Mouse (Mus musculus): Measurements from ENCODE around the gene Arap1. TPM values are rescaled to one million over a fixed set of nuclear protein-coding genes. Genes with fewer than 3 reads are reported as not detected.

The Arap1 gene
- total RNA-seq, 2 experiments from 2014 or later = 30.0 to 35.4 TPM

DNA sequence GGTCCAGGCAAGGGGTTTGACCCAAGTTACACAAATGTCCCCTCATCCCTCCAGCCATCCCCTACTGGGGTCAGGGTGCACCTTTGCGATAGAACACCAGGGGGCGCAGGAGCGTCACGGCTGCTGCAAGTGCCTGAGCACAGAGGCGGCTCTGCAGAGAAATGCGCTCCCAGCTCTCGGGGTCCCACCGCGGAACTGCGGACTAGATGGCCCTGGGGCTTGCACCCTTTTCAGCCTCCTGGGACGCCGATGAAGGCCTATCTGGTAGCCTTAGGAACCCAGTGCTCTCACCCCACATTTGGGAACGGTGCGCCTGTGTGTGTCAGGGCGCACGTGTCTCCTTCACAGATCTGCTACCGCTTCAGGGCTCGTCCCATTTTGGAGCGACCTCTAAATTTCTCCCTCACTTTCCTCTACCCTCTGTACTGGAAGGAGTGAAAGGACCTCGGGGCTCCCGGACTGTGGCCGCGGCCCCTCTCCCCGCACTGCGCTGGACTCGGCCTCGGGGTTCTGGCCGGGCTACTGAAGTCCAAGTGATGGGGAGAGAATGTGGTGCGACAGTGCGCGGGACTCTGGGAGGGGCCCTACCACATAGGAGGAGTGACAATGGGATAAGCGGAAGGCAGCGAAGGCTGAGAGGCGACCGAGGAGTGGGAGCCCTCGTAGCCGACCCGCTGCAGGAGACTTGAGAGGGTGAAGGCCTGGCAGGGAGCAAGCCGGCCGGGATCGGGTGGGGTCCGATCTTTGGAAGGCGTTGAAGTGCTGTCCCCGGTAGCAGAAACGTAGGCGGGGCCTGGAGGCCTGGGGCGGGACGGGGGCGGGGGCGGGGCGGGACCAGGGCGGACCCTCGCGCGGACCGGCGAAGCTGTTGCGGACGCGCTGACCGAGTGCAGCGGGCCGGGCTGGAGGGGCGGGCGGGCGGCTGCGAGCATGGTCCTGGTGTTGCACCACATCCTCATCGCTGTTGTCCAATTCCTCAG is 102.8 kb downstream of the Arap1 start:
- peak; percentile 93 to 95 for DNase-seq

DNA sequence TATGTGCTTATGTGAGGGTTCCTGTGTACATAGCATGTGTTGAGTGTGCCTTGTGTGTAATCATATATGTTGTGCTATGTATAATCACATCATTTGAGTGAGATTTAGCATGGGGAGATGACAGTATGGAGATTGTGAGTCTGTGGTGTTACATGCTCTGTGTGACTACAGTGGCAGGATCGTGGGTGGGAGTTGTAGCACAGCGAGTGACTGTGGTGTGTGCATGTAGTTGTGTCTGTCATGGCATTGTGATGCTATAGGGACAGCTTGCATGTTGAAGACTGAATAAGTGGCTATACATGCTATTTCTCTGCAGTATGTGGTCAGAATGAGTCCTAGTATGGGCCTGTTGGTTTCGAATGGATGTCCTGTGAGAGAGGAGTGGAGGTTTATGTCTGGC is 104.8 kb downstream of the Arap1 start:
- DNase-seq = no peak

DNA sequence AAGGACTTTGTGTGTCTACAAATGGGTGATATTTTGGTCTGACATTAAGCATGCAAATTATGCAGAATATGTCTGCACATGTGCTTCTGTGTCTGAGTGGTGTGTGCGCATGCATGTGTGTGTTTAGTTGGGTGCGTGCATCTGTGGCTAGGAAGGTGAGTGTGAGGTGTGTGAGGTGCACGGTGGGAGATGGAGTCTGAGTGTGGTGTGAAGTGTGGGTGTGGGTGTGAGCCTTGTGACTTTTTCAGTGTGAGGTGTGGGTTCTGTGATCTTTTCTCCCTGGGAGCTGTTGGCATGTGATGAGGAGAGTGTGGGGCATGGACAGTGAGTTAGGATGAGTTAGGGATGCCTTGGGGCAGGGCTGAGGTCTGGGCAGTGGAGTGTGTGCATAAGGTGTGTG is 105.4 kb downstream of the Arap1 start:
- no peak for DNase-seq

DNA sequence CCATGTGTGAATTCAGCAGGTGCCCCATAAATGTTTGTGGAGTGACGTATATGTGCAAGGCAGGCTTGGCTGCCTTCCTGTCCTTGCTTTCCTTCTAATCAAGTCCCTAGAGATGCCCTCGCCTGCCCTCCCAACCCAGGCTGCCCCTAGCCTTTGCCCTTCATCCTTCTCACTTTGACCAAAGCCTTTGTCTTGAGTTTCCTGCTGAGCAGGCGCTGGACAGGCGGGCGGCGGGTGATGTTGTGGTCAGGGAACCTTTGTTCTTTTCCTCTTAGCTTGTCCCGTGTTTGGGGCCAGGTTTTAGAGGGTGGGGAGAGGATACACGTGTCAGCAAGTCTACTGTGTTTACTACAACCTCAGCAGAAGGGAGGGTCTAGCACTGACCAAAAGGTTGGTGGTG is 105.9 kb downstream of the Arap1 start:
- peak; percentile 62 to 76 for DNase-seq

DNA sequence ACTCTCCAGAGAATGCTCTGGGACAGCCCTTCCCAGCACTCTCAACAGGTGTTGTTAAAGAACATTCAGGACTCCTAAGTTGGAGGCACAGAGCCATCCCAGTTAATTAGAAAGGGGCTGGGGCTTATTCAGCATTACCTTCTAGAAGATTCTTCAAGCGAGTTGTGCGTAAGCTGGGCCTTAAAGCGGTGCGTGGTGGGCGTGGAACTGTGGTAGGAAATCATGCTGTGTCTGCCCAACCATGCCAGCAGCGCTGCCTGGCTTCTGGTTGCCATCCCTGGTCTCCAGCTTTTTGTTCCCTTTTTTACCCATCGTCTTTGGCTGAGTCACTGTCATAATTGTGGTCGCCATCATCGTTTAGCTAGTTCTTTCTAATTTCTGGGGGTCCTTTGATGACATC is 106.6 kb downstream of the Arap1 start:
- DNase-seq = peak in 1 of 2 experiments; percentile 9

DNA sequence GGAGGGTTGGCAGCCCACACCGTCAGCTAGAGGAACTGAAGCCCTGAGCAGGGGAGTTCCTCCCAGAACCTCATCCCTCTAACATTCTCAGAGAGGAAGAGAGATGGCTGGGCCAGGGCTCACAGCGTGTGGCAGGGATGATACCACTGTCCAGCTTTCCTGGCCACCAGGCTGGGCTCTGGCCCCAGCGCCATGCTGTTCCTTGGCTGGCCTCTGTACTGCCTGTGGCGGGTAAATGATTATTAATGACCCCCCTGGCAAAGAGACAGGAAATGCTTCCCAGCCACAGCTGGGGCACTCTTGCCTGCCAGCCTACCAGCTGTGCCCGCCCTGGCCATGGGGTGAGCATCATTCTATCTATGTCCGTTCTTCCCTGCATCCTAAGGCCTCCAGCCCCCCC is 107.3 kb downstream of the Arap1 start:
- peak in 1 of 2 experiments; percentile 41 for DNase-seq

GRCm38 (mm10) chr7:101456318-101456717 is 108.5 kb downstream of the Arap1 start:
- DNase-seq = peak in 1 of 2 experiments; percentile 3

DNA sequence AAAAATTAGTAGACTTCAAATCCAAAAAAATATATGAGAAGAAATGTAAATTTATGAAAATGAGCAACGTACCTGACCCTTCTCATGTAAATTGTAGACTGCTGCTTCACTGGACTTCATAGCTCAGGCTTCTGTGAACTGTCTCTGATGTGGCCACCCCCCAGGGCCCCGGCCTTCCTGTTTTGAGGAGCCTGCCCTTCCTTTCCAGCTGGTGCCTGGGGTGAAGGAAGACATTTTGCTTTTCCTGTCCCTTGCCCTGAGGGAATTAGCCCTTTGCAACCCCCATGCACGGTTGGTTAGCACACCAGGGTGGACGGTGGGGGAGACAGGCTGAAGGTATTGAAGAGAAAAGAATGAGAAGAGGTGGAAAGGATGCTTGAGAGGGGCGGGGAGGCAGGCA is 108.9 kb downstream of the Arap1 start:
- DNase-seq = peak in 1 of 2 experiments; percentile 54

DNA sequence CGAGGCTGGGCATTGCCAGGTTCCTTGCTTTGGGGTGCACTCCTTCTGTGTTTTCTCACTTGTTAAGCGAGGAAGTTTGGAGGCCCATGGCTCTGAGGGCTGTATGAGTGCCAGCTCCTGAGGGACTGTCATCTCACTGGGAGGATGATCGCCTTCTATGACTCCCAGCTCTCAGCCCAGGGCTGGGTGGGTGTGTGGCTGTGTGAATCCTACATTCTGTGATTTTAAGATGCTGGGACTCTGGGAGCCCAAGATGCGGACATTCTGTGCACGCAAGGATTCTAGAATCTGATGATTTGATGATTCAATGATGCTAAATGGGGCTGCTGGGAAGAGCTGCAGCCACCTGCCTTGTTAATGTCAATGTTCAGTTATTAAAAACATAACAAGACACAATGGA is 109.4 kb downstream of the Arap1 start:
- DNase-seq = peak in 1 of 2 experiments; percentile 3

DNA sequence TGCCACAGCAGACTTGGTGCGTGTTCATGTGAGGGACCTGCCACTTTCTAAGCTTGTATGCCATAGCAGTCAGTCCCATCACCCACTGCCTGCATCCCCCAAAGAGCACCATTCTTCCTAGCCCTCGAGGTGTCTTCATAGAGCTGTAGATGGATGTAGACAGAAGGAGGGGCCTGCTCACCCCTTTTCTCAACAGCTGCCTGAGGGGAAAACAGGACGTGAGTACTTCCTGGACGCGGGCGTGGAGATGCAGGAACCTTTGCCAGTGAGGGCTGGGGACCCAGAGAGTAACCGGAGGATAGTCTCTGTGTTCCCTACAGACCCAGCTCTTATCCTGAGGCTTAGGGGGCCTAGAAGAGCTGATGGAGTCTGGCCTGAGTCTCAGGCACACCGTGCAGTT is 109.9 kb downstream of the Arap1 start:
- peak in 1 of 2 experiments; percentile 39 for DNase-seq

DNA sequence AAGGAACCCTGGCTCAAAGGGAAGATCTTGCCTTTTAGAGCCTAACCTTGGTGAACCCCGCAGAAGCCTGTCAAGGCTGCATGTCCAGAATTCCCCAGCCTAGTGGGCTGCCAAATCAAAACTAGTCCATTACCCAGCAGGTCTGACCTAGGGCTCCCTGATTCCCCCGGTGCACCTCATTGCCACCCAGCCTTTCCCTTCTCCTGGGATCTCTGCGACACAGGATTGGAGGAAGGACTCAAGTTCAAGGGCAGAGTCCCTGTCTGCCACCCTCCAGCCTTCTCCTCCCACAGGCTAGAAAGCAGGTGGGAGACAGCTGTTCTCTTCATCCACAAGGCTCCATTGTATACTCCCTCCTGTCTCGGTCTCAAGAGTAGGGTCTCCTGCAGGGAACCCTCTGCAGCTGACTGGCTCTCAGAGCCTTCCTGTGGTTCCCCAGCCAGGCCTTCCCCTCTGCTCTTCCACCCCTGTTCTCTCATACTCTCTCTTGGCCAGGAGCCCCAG is 110.5 kb downstream of the Arap1 start:
- DNase-seq = peak in 1 of 2 experiments; percentile 20

DNA sequence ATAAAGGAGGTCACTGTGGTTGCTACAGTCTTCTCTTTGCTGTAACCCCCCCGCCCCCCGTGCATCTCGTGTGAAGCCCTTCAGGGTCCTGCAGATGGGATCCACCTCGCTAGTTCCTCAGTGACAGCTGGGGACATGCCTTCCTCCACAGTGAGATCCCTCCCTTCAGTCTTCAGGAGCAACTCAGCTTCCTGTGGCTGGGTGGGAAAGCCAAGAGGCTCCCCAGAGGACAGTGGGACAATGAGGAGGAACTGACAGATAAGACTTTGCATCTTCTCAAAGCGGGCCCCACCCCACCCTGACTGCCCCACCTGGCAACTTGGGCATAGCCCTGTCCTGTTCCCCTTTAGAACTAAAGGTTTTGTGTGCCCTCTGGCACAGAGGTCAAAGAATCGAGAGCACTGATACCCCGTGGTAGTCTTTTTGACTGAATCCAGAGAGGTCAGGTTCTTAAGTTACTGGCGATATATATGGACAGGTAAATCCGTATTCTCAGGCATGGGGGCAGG is 111.5 kb downstream of the Arap1 start:
- peak in 1 of 2 experiments; percentile 21 for DNase-seq

GRCm38 (mm10) chr7:101459923-101460607 is 112.2 kb downstream of the Arap1 start:
- DNase-seq = peak in 1 of 2 experiments; percentile 39

- peak in 1 of 2 experiments; percentile 14 for DNase-seq
Observed at GRCm38 (mm10) chr7:101460608-101460957, 112.7 kb downstream of the Arap1 start.

- DNase-seq = peak in 1 of 2 experiments; percentile 1
Observed at GRCm38 (mm10) chr7:101461571-101461970, 113.7 kb downstream of the Arap1 start.

Other genes with a start within 250 kb of the Arap1 start
- 10 to 100 TPM; 14.6 to 34.6 TPM for gene Atg16l2, start 45.8 kb upstream of the Arap1 start, total RNA-seq (2021)
- 10 to 100 TPM; 22.5 to 60.5 TPM for gene Stard10, start 31.0 kb upstream of the Arap1 start, total RNA-seq (2021)
- gene Gm45837, start 62.8 kb downstream of the Arap1 start, total RNA-seq (2021) = 1 to 10 TPM in 1 of 2 experiments, not detected in 1; 3.8 TPM
- 100 to 1,000 TPM; 163 to 207 TPM for gene Pde2a, start 73.6 kb downstream of the Arap1 start, total RNA-seq (2021)
- gene Art2b, start 237.5 kb downstream of the Arap1 start, total RNA-seq (2021) = not detected